Mouse (Mus musculus): ENCODE results near the gene Cort.

Gene Cort

GRCm38 (mm10) chr4:149091364-149091763 is 35.2 kb downstream of the Cort start:
- DNase-seq = no peak

- no peak for DNase-seq
Measured at GRCm38 (mm10) chr4:149085381-149085780, 41.2 kb downstream of the Cort start.

GRCm38 (mm10) chr4:149081528-149081927 is 45.0 kb downstream of the Cort start:
- DNase-seq = peak; percentile 90

GRCm38 (mm10) chr4:149080111-149080510 is 46.5 kb downstream of the Cort start:
- DNase-seq = no peak

GRCm38 (mm10) chr4:149079629-149080028 is 46.9 kb downstream of the Cort start:
- DNase-seq = no peak

- no peak for DNase-seq
Measured at GRCm38 (mm10) chr4:149078261-149078660, 48.3 kb downstream of the Cort start.

GRCm38 (mm10) chr4:149075871-149076575 is 50.5 kb downstream of the Cort start:
- DNase-seq = peak; percentile 46

- no peak for DNase-seq
Measured at GRCm38 (mm10) chr4:149075073-149075472, 51.5 kb downstream of the Cort start.

Data from cerebellum, adult 11-12 months (tissue).